Mouse (Mus musculus) liver, postnatal 0 days (tissue): ENCODE measurements at regions not wholly inside any gene's neighbourhood (a gene's known extent, or its start where the extent isn't known, plus 50 kb on each side); places are given as distances from the start of the nearest gene placed in this dataset.

Experiments used
- CTCF ChIP-seq: sonication (generic); IDR thresholded peaks from 2 replicates; pipeline ENCODE4 v1.5.1; 2016; ENCODE audit warnings: antibody characterized with exemption, low read depth
- EP300 ChIP-seq: IDR thresholded peaks from 2 replicates; pipeline ENCODE4 v1.6.1; 2016; ENCODE audit warnings: antibody characterized with exemption, low read depth, mild to moderate bottlenecking

DNA sequence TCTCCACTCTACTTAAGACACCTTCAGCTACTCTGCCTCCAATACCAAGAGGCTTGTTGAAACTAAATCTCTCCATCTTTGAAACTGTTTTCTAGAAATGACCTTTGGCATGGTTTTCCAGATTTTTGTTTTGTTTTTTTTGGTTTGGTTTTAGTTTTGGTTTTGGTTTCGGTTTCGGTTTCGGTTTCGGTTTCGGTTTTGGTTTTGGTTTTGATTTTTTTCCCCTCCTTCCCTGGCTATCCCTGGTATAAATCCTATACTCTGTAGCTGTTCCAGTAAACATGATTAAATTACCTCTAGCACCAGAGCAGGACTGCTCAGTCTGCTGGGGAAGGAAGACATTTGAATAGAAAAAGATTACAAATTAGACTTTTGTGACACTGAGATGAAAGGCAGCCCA lies 454.0 kb downstream of the Nuf2 start:
- TF ChIP-seq EP300 (no peak), CTCF (no peak)
